Mouse (Mus musculus): ENCODE results near the gene Setd1b. TPM values are rescaled to one million over a fixed set of nuclear protein-coding genes. Genes with fewer than 3 reads are reported as not detected.
A peak's percentile ranks its signal among the peaks of the same experiment; 100 is the strongest.

The Setd1b gene
- polyA plus RNA-seq, 1 experiment from 2014 or later: 9.8 TPM

- H3K4me3 ChIP-seq (ENCODE audit: low read depth, low read length): no peak overlapping the region
- peaks cover 4% of the 10 kb centered on the region; the same call in 1 of the 2 replicates for H3K9me3 ChIP-seq (ENCODE audit: control insufficient read depth, low read length)
- ATAC-seq (ENCODE audit: low FRiP score) (no peak), DNase-seq (ENCODE audit: low spot score, missing footprints) (no peak)
- no peak overlapping the region for H3K9ac ChIP-seq (ENCODE audit: low read length)
- no peaks in the 10 kb centered on the region for H3K27me3 ChIP-seq (ENCODE audit: control insufficient read depth, insufficient read depth, low read length)
- no peak overlapping the region for H3K27ac ChIP-seq (ENCODE audit: low read depth, low read length)
- no peaks in the 10 kb centered on the region for H3K4me1 ChIP-seq (ENCODE audit: control insufficient read depth, insufficient read depth, low read length)
- H3K4me2 ChIP-seq: no peak overlapping the region
- no peaks in the 10 kb centered on the region for H3K36me3 ChIP-seq (ENCODE audit: control insufficient read depth, insufficient read depth, low read length)
- WGBS: 84% methylated on average over 4 of the region's 4 CpGs
These were observed 19.8 kb upstream of the Setd1b start for GRCm38 (mm10) chr5:123122181-123122580.

- no peak for ATAC-seq (ENCODE audit: low FRiP score)
- 87% methylated on average over 6 of the region's 6 CpGs for whole genome bisulfite sequencing
- H3K9ac ChIP-seq (ENCODE audit: low read length): no peak overlapping the region
- no peak for DNase-seq (ENCODE audit: low spot score, missing footprints)
- no peak overlapping the region for H3K4me2 ChIP-seq
- H3K4me1 ChIP-seq (ENCODE audit: control insufficient read depth, insufficient read depth, low read length): no peaks in the 10 kb centered on the region
- H3K9me3 ChIP-seq (ENCODE audit: control insufficient read depth, low read length): peaks cover 4% of the 10 kb centered on the region; the same call in 1 of the 2 replicates
- no peaks in the 10 kb centered on the region for H3K27me3 ChIP-seq (ENCODE audit: control insufficient read depth, insufficient read depth, low read length)
- no peak overlapping the region for H3K27ac ChIP-seq (ENCODE audit: low read depth, low read length)
- H3K4me3 ChIP-seq (ENCODE audit: low read depth, low read length): no peak overlapping the region
- H3K36me3 ChIP-seq (ENCODE audit: control insufficient read depth, insufficient read depth, low read length): peaks cover 3% of the 10 kb centered on the region; the same call in 1 of the 2 replicates
These were observed 16.9 kb upstream of the Setd1b start for GRCm38 (mm10) chr5:123125105-123125504.

GRCm38 (mm10) chr5:123125638-123126406 lies 16.2 kb upstream of the Setd1b start:
- Histone ChIP-seq H3K36me3 (ENCODE audit: control insufficient read depth, insufficient read depth, low read length) (peaks cover 3% of the 10 kb centered on the region; the same call in 1 of the 2 replicates), H3K27me3 (ENCODE audit: control insufficient read depth, insufficient read depth, low read length) (no peaks in the 10 kb centered on the region), H3K27ac (ENCODE audit: low read depth, low read length) (no peak overlapping the region), H3K4me3 (ENCODE audit: low read depth, low read length) (no peak overlapping the region), H3K4me2 (no peak overlapping the region), H3K9me3 (ENCODE audit: control insufficient read depth, low read length) (peaks cover 4% of the 10 kb centered on the region; the same call in 1 of the 2 replicates), H3K4me1 (ENCODE audit: control insufficient read depth, insufficient read depth, low read length) (no peaks in the 10 kb centered on the region), H3K9ac (ENCODE audit: low read length) (no peak overlapping the region)
- 87% methylated on average over 18 of the region's 18 CpGs for WGBS
- DNase-seq (ENCODE audit: low spot score, missing footprints) (no peak), ATAC-seq (ENCODE audit: low FRiP score) (no peak)

- 88% methylated on average over 6 of the region's 6 CpGs for WGBS
- peaks cover 4% of the 10 kb centered on the region; the same call in 1 of the 2 replicates for H3K9me3 ChIP-seq (ENCODE audit: control insufficient read depth, low read length)
- no peak overlapping the region for H3K4me3 ChIP-seq (ENCODE audit: low read depth, low read length)
- H3K27ac ChIP-seq (ENCODE audit: low read depth, low read length): no peak overlapping the region
- no peak overlapping the region for H3K4me2 ChIP-seq
- DNase-seq (ENCODE audit: low spot score, missing footprints): no peak
- no peak overlapping the region for H3K9ac ChIP-seq (ENCODE audit: low read length)
- H3K4me1 ChIP-seq (ENCODE audit: control insufficient read depth, insufficient read depth, low read length): peaks cover 3% of the 10 kb centered on the region
- ATAC-seq (ENCODE audit: low FRiP score): no peak
- H3K27me3 ChIP-seq (ENCODE audit: control insufficient read depth, insufficient read depth, low read length): no peaks in the 10 kb centered on the region
- H3K36me3 ChIP-seq (ENCODE audit: control insufficient read depth, insufficient read depth, low read length): peaks cover 3% of the 10 kb centered on the region; the same call in 1 of the 2 replicates
These were observed 15.0 kb upstream of the Setd1b start for GRCm38 (mm10) chr5:123127031-123127430.

- no peak overlapping the region for H3K4me2 ChIP-seq
- H3K4me3 ChIP-seq (ENCODE audit: low read depth, low read length): no peak overlapping the region
- WGBS: 59% methylated on average over 10 of the region's 10 CpGs
- H3K36me3 ChIP-seq (ENCODE audit: control insufficient read depth, insufficient read depth, low read length): peaks cover 3% of the 10 kb centered on the region; the same call in 1 of the 2 replicates
- ATAC-seq (ENCODE audit: low FRiP score): no peak
- no peak overlapping the region for H3K9ac ChIP-seq (ENCODE audit: low read length)
- no peaks in the 10 kb centered on the region for H3K27me3 ChIP-seq (ENCODE audit: control insufficient read depth, insufficient read depth, low read length)
- H3K9me3 ChIP-seq (ENCODE audit: control insufficient read depth, low read length): no peaks in the 10 kb centered on the region
- no peak for DNase-seq (ENCODE audit: low spot score, missing footprints)
- peaks cover 14% of the 10 kb centered on the region for H3K4me1 ChIP-seq (ENCODE audit: control insufficient read depth, insufficient read depth, low read length)
- H3K27ac ChIP-seq (ENCODE audit: low read depth, low read length): no peak overlapping the region
These were observed 13.4 kb upstream of the Setd1b start for GRCm38 (mm10) chr5:123128426-123129169.

GRCm38 (mm10) chr5:123129170-123129757 lies 12.7 kb upstream of the Setd1b start:
- DNase-seq (ENCODE audit: low spot score, missing footprints): no peak
- Histone ChIP-seq H3K4me1 (ENCODE audit: control insufficient read depth, insufficient read depth, low read length) (peaks cover 21% of the 10 kb centered on the region), H3K4me3 (ENCODE audit: low read depth, low read length) (no peak overlapping the region), H3K9me3 (ENCODE audit: control insufficient read depth, low read length) (no peaks in the 10 kb centered on the region), H3K27ac (ENCODE audit: low read depth, low read length) (no peak overlapping the region), H3K36me3 (ENCODE audit: control insufficient read depth, insufficient read depth, low read length) (peaks cover 3% of the 10 kb centered on the region; the same call in 1 of the 2 replicates), H3K9ac (ENCODE audit: low read length) (0 out of 2 replicates have a peak overlapping the region, but pooled peaks have one; percentile 2), H3K27me3 (ENCODE audit: control insufficient read depth, insufficient read depth, low read length) (no peaks in the 10 kb centered on the region), H3K4me2 (no peak overlapping the region)
- 85% methylated on average over 10 of the region's 10 CpGs for WGBS
- ATAC-seq (ENCODE audit: low FRiP score): no peak

GRCm38 (mm10) chr5:123130030-123130813 lies 11.8 kb upstream of the Setd1b start:
- no peaks in the 10 kb centered on the region for H3K27me3 ChIP-seq (ENCODE audit: control insufficient read depth, insufficient read depth, low read length)
- no peak for DNase-seq (ENCODE audit: low spot score, missing footprints)
- H3K36me3 ChIP-seq (ENCODE audit: control insufficient read depth, insufficient read depth, low read length): peaks cover 6% of the 10 kb centered on the region; the same call in 1 of the 2 replicates
- no peak for ATAC-seq (ENCODE audit: low FRiP score)
- H3K4me3 ChIP-seq (ENCODE audit: low read depth, low read length): no peak overlapping the region
- no peak overlapping the region for H3K27ac ChIP-seq (ENCODE audit: low read depth, low read length)
- H3K4me1 ChIP-seq (ENCODE audit: control insufficient read depth, insufficient read depth, low read length): peaks cover 31% of the 10 kb centered on the region
- no peaks in the 10 kb centered on the region for H3K9me3 ChIP-seq (ENCODE audit: control insufficient read depth, low read length)
- H3K9ac ChIP-seq (ENCODE audit: low read length): no peak overlapping the region
- WGBS: 89% methylated on average over 9 of the region's 9 CpGs
- no peak overlapping the region for H3K4me2 ChIP-seq

GRCm38 (mm10) chr5:123130814-123131148 lies 11.2 kb upstream of the Setd1b start:
- no peaks in the 10 kb centered on the region for H3K9me3 ChIP-seq (ENCODE audit: control insufficient read depth, low read length)
- WGBS: 85% methylated on average over 5 of the region's 5 CpGs
- H3K27ac ChIP-seq (ENCODE audit: low read depth, low read length): no peak overlapping the region
- H3K4me3 ChIP-seq (ENCODE audit: low read depth, low read length): no peak overlapping the region
- no peaks in the 10 kb centered on the region for H3K27me3 ChIP-seq (ENCODE audit: control insufficient read depth, insufficient read depth, low read length)
- H3K9ac ChIP-seq (ENCODE audit: low read length): no peak overlapping the region
- no peak for ATAC-seq (ENCODE audit: low FRiP score)
- peaks cover 36% of the 10 kb centered on the region for H3K4me1 ChIP-seq (ENCODE audit: control insufficient read depth, insufficient read depth, low read length)
- H3K36me3 ChIP-seq (ENCODE audit: control insufficient read depth, insufficient read depth, low read length): peaks cover 6% of the 10 kb centered on the region; the same call in 1 of the 2 replicates
- no peak for DNase-seq (ENCODE audit: low spot score, missing footprints)
- H3K4me2 ChIP-seq: no peak overlapping the region
